Mouse (Mus musculus) thymus, adult 2 months (tissue): ENCODE measurements at regions not wholly inside any gene's neighbourhood (a gene's known extent, or its start where the extent isn't known, plus 50 kb on each side); places are given as distances from the start of the nearest gene placed in this dataset.

ENCODE experiments used
- CTCF ChIP-seq: fragments of 200-500 bp; IDR thresholded peaks from 2 replicates; pipeline ENCODE4 v1.5.1; 2012; ENCODE audit warnings: mild to moderate bottlenecking, control low read depth, low read length, moderate library complexity, borderline replicate concordance; ENCODE audit not compliant: control insufficient read depth, poor library complexity, insufficient read depth; ENCODE audit errors: extremely low read depth
- POLR2A ChIP-seq: fragments of 200-500 bp; IDR thresholded peaks from 2 replicates; pipeline ENCODE4 v1.6.1; 2012; ENCODE audit warnings: mild to moderate bottlenecking, low read length, control low read depth, moderate library complexity; ENCODE audit not compliant: control insufficient read depth, poor library complexity, insufficient read depth; ENCODE audit errors: extremely low read depth

GRCm38 (mm10) chr7:113048097-113048795, 94.5 kb downstream of the Rassf10 start:
- TF ChIP-seq CTCF (no peak), POLR2A (no peak)
